Comparison of ENCODE assay signal across 7 mouse cellular contexts in genomic region chr5:140418489-140419441, GRCm38 (mm10). TPM values are rescaled to one million over a fixed set of nuclear protein-coding genes. Genes with fewer than 3 reads are reported as not detected.
DNase-seq lines count a peak whose midpoint lies in the region; ATAC-seq lines count a peak whose summit lies in the region.

Eif3b (plus strand) TSS chr5:140419328.

- peak; percentile 96 for ATAC-seq in intestine, embryonic 15.5 days

- peak within 1 kb of the TSS; percentile 100 for H3K4me3 ChIP-seq in intestine, embryonic 15.5 days (replicated peaks)
- H3K4me3 ChIP-seq in midbrain, embryonic 10.5 days = peak within 1 kb of the TSS; percentile 77

- H3K4me1 ChIP-seq in intestine, embryonic 15.5 days (replicated peaks) = peaks cover 12% of the 10 kb centered on the region
- H3K4me1 ChIP-seq in midbrain, embryonic 10.5 days = peaks cover 30% of the 10 kb centered on the region

- H3K9me3 ChIP-seq in intestine, embryonic 15.5 days = no peaks in the 10 kb centered on the region
- no peaks in the 10 kb centered on the region for H3K9me3 ChIP-seq in midbrain, embryonic 10.5 days (replicated peaks)

- intact Hi-C loops in gastrocnemius, postnatal 36 days (cut with DNase I) = loop anchor here (5.0 to 10.0 kb wide), 2 partner anchors 89 to 584 kb away; partner anchors contain the start of gene Chst12
- intact Hi-C loops in left cerebral cortex, postnatal 25 days (cut with DNase I) = loop anchor here (5.0 kb wide), 2 partner anchors 86 to 119 kb away; partner anchors contain the start of gene Mrm2

- DNase-seq in adrenal gland, adult 2 months = peak; percentile 91
- DNase-seq in embryo, embryonic 11.5 days (ENCODE audit: low read depth, low spot score) = peak; percentile 87
- DNase-seq in gastrocnemius, postnatal 36 days = peak; percentile 79 to 83
- peak; percentile 92 to 93 for DNase-seq in left cerebral cortex, postnatal 25 days (ENCODE audit: low spot score in 2 of 2)
- peak; percentile 91 for DNase-seq in midbrain, embryonic 10.5 days (ENCODE audit: low spot score)
- peak; percentile 88 for DNase-seq in right cerebral cortex, postnatal 4 days

- peak within 1 kb of the TSS; percentile 95 for H3K27ac ChIP-seq in intestine, embryonic 15.5 days
- H3K27ac ChIP-seq in midbrain, embryonic 10.5 days (replicated peaks) = peak within 1 kb of the TSS; percentile 97

- H3K9ac ChIP-seq in intestine, embryonic 15.5 days = peak within 1 kb of the TSS; percentile 97

- under 1% methylated on average over 65 of the region's 65 CpGs for WGBS in intestine, embryonic 15.5 days
- under 1% methylated on average over 65 of the region's 65 CpGs for WGBS in midbrain, embryonic 10.5 days

- H3K36me3 ChIP-seq in intestine, embryonic 15.5 days = no peaks in the 10 kb centered on the region
- H3K36me3 ChIP-seq in midbrain, embryonic 10.5 days = peaks cover 30% of the 10 kb centered on the region

- H3K4me2 ChIP-seq in intestine, embryonic 15.5 days (replicated peaks) = peak within 1 kb of the TSS; percentile 78

- no peaks in the 10 kb centered on the region for H3K27me3 ChIP-seq in intestine, embryonic 15.5 days (replicated peaks)
- H3K27me3 ChIP-seq in midbrain, embryonic 10.5 days (ENCODE audit: low read depth, poor library complexity, severe bottlenecking) = no peaks in the 10 kb centered on the region

RNA-seq across cellular contexts. Expression of gene Eif3b, which starts in this region (rescaled TPM):
- total RNA-seq in adrenal gland, adult 2 months (2021) = 100 to 1,000 TPM; 161 to 186 TPM
- polyA plus RNA-seq in adrenal gland, adult 2 months (2012; rRNA removed) = 86.3 and 128 TPM in 2 replicates
- 10 to 100 TPM; 76.1 to 76.8 TPM for total RNA-seq in gastrocnemius, postnatal 36 days (2021)
- polyA plus RNA-seq in intestine, embryonic 15.5 days (2015; fragmentation: Nextera tagmentation; extraction: Ambion mirVana) = 127 and 142 TPM in 2 replicates
- total RNA-seq in left cerebral cortex, postnatal 25 days (2021) = 10 to 100 TPM; 92.8 to 92.9 TPM
- polyA plus RNA-seq in midbrain, embryonic 10.5 days (2016; fragmentation: Nextera tagmentation; extraction: Ambion mirVana) = 145 and 153 TPM in 2 replicates

Comparison
In these comparisons a context has a peak if more than half of its experiments do, and no peak if none do; other contexts are left out.
1. Peak in every context shown above with its lines: DNase-seq, ATAC-seq, H3K4me3 ChIP-seq and H3K27ac ChIP-seq.